Mouse (Mus musculus): ENCODE measurements around the gene Il21. TPM values are rescaled to one million over a fixed set of nuclear protein-coding genes. Genes with fewer than 3 reads are reported as not detected.

Il21 gene
- polyA plus RNA-seq (2015; fragmentation: Nextera tagmentation; extraction: Ambion mirVana) = not detected in 2 replicates

DNA sequence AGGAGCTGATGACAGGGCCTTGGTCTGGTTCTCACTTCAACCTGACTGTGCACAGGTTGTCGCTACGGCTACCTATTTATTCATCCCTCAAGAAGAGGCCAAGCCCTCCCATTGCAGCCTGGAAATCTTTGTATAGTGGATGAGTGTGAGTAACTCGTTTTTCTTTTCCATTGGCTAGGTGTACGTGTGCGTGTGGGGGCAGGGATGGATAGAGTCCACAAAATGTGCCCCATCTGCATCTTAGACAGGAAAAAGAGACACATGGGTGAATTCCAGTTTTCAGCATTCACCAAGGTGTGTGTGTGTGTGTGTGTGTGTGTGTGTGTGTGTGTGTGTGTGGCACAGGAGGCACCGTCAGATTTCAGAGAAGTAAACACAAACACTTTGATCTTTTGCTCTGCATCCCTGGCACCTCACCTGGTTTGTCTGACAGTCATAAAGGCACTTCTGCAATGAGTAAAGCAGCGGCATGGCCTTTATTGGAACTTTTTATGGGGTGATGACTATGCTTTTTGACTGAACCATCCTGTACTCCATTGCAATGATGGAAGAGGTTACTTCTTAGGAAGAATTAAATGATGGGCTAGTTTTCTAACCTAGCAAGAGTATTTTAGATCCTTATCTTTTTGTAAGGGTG lies at the start of gene Il21:
Il21 (minus strand) TSS at position 51 of the 637 bp plus-strand sequence.
- H3K9ac ChIP-seq = no peak within 1 kb of the TSS
- 79% methylated on average over 7 of the region's 7 CpGs for WGBS
- no peaks in the 10 kb centered on the region for H3K4me1 ChIP-seq
- no peaks in the 10 kb centered on the region for H3K27me3 ChIP-seq
- H3K36me3 ChIP-seq = no peaks in the 10 kb centered on the region
- H3K4me2 ChIP-seq = no peak within 1 kb of the TSS
- no peak within 1 kb of the TSS for H3K4me3 ChIP-seq
- ATAC-seq (ENCODE audit: borderline replicate concordance, extremely low read depth, low FRiP score, low TSS enrichment) = no peak
- no peaks in the 10 kb centered on the region for H3K9me3 ChIP-seq
- no peak within 1 kb of the TSS for H3K27ac ChIP-seq

DNA sequence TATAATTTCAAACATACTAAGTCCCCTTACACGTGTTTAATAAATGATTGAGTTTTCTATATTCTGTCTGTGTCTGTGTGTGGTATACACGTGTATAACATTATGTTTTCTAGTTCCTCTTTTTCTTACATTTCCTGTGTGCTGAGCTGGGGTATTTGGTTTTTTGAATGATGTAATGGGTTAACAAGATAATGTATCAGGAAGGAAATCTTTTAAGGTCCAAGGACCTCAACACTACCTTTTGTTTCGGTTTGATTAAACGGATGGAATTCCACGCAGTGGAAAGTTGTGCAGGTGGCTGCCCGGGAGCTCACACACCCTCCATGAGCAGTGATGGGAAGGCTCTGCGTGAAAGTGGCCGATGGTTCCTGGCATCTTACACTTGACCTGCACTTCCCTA lies 48.4 kb upstream of the Il21 start:
- H3K36me3 ChIP-seq = no peaks in the 10 kb centered on the region
- H3K4me2 ChIP-seq = no peak overlapping the region
- H3K9ac ChIP-seq = no peak overlapping the region
- no peaks in the 10 kb centered on the region for H3K4me1 ChIP-seq
- WGBS = 54% methylated on average over 8 of the region's 8 CpGs
- H3K9me3 ChIP-seq = no peaks in the 10 kb centered on the region
- no peaks in the 10 kb centered on the region for H3K27me3 ChIP-seq
- H3K4me3 ChIP-seq = no peak overlapping the region
- no peak for ATAC-seq (ENCODE audit: borderline replicate concordance, extremely low read depth, low FRiP score, low TSS enrichment)
- no peak overlapping the region for H3K27ac ChIP-seq

DNA sequence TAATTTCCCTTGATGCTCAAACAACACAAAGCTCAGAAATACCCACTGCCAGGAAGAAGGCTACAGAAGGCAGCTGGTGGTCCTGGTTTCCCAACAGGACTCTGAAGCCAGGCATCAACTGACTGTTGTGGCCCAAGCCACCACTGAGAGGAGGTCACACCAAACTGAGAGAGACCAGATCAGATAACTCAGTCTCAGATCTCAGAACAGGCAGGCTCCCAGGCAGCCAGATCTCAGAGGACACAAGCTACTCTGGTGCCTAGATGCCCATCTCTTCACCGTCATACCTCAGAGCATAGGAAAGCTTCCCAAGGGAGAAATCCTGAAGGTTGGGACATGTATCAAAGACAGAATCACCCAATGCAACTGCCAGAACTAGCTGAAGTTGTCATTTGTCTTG lies 47.8 kb upstream of the Il21 start:
- no peaks in the 10 kb centered on the region for H3K4me1 ChIP-seq
- no peaks in the 10 kb centered on the region for H3K9me3 ChIP-seq
- H3K4me2 ChIP-seq = no peak overlapping the region
- no peaks in the 10 kb centered on the region for H3K27me3 ChIP-seq
- H3K4me3 ChIP-seq = no peak overlapping the region
- no peak for ATAC-seq (ENCODE audit: borderline replicate concordance, extremely low read depth, low FRiP score, low TSS enrichment)
- H3K27ac ChIP-seq = no peak overlapping the region
- H3K36me3 ChIP-seq = no peaks in the 10 kb centered on the region
- 63% methylated on average over 1 of the region's 1 CpGs for WGBS
- no peak overlapping the region for H3K9ac ChIP-seq

DNA sequence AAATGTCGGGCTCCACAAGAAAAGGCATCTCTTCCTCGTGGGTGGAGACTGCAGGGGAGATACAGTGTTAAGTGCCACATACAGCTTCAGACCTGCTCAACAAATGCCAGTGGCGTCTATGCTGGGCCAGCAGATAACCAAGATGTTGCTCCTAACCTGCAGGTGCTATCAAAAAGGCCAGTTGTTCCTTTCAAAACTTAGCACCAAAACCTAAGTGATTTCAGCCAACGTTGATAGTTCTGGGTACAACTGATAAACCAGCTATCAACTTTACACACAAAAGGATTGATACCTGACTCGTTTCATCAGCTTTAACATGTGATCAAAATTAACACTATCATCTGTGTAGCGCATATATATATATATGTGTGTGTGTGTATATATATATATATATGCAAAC lies 42.2 kb upstream of the Il21 start:
- Histone ChIP-seq H3K27me3 (no peaks in the 10 kb centered on the region), H3K4me1 (no peaks in the 10 kb centered on the region), H3K9ac (no peak overlapping the region), H3K36me3 (no peaks in the 10 kb centered on the region), H3K4me2 (no peak overlapping the region), H3K9me3 (no peaks in the 10 kb centered on the region), H3K27ac (no peak overlapping the region), H3K4me3 (no peak overlapping the region)
- WGBS = 70% methylated on average over 6 of the region's 6 CpGs
- ATAC-seq (ENCODE audit: borderline replicate concordance, extremely low read depth, low FRiP score, low TSS enrichment) = no peak

DNA sequence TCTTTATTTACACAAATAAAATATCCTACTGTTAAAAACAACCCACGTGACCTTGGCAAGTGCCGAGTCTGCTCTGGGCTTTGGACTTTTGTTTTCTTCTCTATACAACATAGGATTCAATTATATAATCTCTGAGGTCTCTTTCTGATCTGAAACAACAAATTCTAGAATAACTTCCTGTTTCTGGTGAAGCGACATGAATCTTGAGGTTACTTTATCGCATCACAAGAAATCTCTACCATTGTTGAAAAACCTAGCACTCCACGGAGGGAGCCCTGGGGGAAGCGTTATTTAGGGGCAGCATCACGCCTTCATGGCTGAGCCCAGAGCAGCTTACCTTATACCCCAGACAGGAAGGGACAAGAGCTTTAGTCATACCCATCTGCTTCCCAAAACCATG lies 40.7 kb upstream of the Il21 start:
- Histone ChIP-seq H3K9ac (no peak overlapping the region), H3K4me2 (no peak overlapping the region), H3K4me3 (no peak overlapping the region), H3K27me3 (no peaks in the 10 kb centered on the region), H3K4me1 (no peaks in the 10 kb centered on the region), H3K9me3 (no peaks in the 10 kb centered on the region), H3K27ac (no peak overlapping the region), H3K36me3 (no peaks in the 10 kb centered on the region)
- WGBS = 80% methylated on average over 7 of the region's 7 CpGs
- ATAC-seq (ENCODE audit: borderline replicate concordance, extremely low read depth, low FRiP score, low TSS enrichment) = no peak

DNA sequence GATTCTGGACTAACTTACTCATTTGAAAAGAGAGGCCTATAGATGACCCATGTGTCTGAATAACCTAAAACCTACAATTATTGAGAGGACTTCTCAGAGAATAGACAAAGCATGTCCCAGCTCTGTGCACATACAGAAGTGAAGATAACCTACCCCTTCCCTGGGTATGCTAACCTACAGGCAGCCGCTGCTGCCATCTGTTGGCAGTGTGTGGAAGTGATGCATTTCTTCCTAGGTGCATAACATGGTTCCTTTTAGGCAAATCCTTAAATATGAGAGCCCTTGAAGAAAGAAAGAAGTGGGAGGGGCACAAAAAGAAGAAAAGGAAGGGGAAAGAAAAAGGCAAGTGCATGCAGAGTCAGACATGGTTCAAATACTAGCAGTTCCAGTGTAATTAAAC lies 38.8 kb upstream of the Il21 start:
- WGBS = 5% methylated on average over 1 of the region's 1 CpGs
- no peak overlapping the region for H3K9ac ChIP-seq

DNA sequence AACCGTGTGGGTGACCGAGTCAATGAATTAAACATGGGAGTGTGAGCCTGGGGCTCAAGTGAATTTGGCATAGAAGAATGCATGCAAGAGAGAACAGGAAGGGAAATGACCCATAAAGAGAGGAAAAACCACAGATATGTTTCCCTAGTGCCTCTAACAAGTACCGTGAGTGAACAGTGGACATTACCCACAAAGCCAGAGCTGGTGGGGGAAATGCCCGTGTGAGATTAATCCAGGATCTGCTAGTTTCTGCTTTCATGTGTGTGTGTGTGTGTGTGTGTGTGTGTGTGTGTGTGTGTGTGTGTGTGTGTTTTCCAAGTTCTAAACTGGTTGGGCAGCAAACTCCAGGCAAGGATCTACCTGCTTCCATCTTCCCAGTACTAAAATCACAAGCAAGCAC lies 37.5 kb upstream of the Il21 start:
- Histone ChIP-seq H3K4me2 (no peak overlapping the region), H3K27me3 (no peaks in the 10 kb centered on the region), H3K9ac (no peak overlapping the region), H3K4me3 (no peak overlapping the region), H3K27ac (no peak overlapping the region), H3K4me1 (no peaks in the 10 kb centered on the region), H3K36me3 (no peaks in the 10 kb centered on the region), H3K9me3 (no peaks in the 10 kb centered on the region)
- no peak for ATAC-seq (ENCODE audit: borderline replicate concordance, extremely low read depth, low FRiP score, low TSS enrichment)
- 80% methylated on average over 4 of the region's 4 CpGs for WGBS

More for the DNA sequence above, 38.8 kb upstream of the Il21 start:
- Histone ChIP-seq H3K27me3 (no peaks in the 10 kb centered on the region), H3K4me3 (no peak overlapping the region), H3K4me2 (no peak overlapping the region), H3K9me3 (no peaks in the 10 kb centered on the region), H3K4me1 (no peaks in the 10 kb centered on the region), H3K36me3 (no peaks in the 10 kb centered on the region), H3K27ac (no peak overlapping the region)
- no peak for ATAC-seq (ENCODE audit: borderline replicate concordance, extremely low read depth, low FRiP score, low TSS enrichment)

DNA sequence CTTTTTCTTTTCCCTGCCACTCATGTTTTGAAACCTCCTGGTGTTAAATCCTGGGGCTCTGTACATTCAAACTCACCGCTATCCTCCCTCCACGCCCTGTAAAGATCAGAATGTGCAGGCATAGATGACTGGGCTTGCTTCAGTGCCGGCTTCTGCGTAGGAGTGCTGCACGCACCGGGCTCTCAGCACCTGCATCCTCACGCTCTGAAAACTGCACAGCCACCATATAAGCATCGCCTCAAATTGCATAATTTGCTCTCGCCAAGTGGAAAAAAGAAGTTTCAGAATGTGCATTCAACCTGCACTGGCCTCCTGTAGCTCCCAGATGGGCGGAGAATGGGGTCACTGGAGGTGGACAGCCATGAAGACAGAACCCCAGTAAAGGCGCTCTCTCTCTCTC lies 35.9 kb upstream of the Il21 start:
- H3K4me3 ChIP-seq = no peak overlapping the region
- H3K4me2 ChIP-seq = no peak overlapping the region
- no peak overlapping the region for H3K9ac ChIP-seq
- H3K4me1 ChIP-seq = no peaks in the 10 kb centered on the region
- H3K9me3 ChIP-seq = no peaks in the 10 kb centered on the region
- H3K36me3 ChIP-seq = no peaks in the 10 kb centered on the region
- no peak overlapping the region for H3K27ac ChIP-seq
- ATAC-seq (ENCODE audit: borderline replicate concordance, extremely low read depth, low FRiP score, low TSS enrichment) = no peak
- no peaks in the 10 kb centered on the region for H3K27me3 ChIP-seq
- 83% methylated on average over 11 of the region's 11 CpGs for WGBS

DNA sequence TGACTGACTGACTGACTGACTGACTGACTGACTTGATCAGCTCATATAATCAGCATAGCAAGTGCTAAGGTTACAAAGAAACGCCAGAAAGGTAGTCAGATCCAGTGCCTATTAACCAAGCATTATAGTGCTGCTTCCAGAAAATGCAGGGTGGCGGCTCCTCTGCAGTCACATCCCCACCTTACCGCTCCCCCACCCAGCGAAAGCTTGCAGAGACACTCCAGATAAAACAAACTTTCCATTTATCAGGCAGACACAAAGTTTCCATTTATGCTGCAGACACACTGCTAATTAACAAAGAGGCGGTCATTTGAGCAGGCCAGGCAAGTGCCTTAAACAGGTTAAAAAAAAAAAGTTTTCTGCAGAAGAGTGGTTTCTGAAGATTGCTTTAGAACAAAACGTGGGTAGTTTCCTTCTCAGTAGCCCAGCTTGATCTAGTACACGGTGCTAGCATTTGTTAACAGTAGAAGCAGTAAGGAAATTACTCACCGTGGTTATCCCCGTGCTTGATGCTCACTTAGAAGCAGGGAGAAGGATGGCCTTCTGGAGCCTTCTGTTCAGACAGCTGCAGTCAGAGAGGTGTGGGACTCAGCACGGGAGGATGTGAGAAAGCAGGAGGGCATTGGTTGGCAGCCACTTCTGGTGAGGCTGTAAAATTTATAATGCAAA lies 27.0 kb upstream of the Il21 start:
- Histone ChIP-seq H3K27me3 (no peaks in the 10 kb centered on the region), H3K4me1 (no peaks in the 10 kb centered on the region), H3K9ac (no peak overlapping the region), H3K4me2 (no peak overlapping the region), H3K9me3 (no peaks in the 10 kb centered on the region), H3K36me3 (no peaks in the 10 kb centered on the region), H3K4me3 (no peak overlapping the region), H3K27ac (no peak overlapping the region)
- no peak for ATAC-seq (ENCODE audit: borderline replicate concordance, extremely low read depth, low FRiP score, low TSS enrichment)
- 37% methylated on average over 10 of the region's 10 CpGs for WGBS

DNA sequence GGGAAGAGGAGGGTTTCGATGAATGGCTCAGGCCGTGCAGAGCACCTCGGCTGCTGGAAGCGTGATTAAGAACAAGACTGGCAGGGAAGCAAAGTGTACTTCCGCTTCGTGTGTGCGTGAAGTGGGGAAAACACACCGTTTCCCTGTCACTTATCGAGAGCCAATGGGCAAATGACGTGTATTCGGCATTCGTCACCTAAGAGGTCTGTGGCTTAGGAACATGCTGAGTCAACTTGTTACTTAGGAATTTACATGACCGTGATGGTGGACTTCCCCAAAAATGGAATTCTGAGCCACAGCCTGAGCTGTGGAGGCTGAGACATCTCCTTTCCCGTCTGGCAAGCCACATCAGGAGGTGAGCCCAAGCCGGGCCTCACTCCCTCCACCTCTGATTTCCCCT lies 25.3 kb upstream of the Il21 start:
- H3K27me3 ChIP-seq = no peaks in the 10 kb centered on the region
- no peak overlapping the region for H3K9ac ChIP-seq
- H3K4me1 ChIP-seq = no peaks in the 10 kb centered on the region
- no peak for ATAC-seq (ENCODE audit: borderline replicate concordance, extremely low read depth, low FRiP score, low TSS enrichment)
- whole genome bisulfite sequencing = 78% methylated on average over 15 of the region's 15 CpGs
- H3K4me3 ChIP-seq = no peak overlapping the region
- H3K9me3 ChIP-seq = no peaks in the 10 kb centered on the region
- no peaks in the 10 kb centered on the region for H3K36me3 ChIP-seq
- H3K27ac ChIP-seq = no peak overlapping the region
- H3K4me2 ChIP-seq = no peak overlapping the region

DNA sequence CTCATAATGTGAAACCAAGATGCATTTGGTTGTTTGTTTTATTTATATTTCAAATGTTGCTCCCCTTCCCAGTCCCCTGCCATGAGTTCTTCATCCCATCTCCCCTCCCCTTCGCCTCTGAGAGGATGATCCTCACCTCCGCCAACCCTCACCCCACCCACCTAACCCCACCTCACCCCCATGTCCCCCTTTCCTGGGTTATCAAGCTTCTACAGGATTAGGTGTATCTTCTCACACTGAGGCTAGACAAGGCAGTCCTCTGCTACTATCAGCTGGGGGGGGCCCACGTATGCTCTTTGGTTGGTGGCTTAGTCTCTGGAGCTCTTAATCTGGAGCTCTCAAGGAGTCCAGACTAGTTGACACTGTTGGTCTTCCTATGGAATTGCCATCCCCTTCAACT lies 18.5 kb upstream of the Il21 start:
- WGBS = 88% methylated on average over 3 of the region's 3 CpGs
- H3K4me2 ChIP-seq = no peak overlapping the region

DNA sequence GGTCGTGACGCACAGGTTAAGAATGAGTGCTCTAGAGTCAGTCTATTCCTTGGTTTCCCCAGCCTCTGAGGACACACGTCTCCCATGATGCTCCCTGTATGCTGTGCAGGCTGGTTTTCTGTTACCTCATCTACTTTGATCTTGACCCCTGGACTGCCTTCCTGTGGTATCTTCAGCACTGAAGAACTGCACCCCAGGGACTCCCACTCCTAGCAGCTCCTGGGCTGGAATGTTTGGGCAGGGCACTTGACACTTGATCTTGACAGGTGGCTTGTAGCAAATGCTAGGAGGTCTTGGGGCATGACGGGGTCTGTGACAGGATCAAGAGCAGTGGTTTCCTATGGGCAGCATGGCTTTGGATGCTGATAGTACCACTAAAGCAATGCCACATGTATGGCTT lies 2.6 kb upstream of the Il21 start:
- Histone ChIP-seq H3K4me2 (no peak overlapping the region), H3K36me3 (no peaks in the 10 kb centered on the region), H3K27me3 (no peaks in the 10 kb centered on the region), H3K9me3 (no peaks in the 10 kb centered on the region), H3K9ac (no peak overlapping the region), H3K4me3 (no peak overlapping the region), H3K4me1 (no peaks in the 10 kb centered on the region), H3K27ac (no peak overlapping the region)
- ATAC-seq (ENCODE audit: borderline replicate concordance, extremely low read depth, low FRiP score, low TSS enrichment) = no peak
- 45% methylated on average over 4 of the region's 4 CpGs for WGBS

More for the DNA sequence above, 18.5 kb upstream of the Il21 start:
- Histone ChIP-seq H3K36me3 (no peaks in the 10 kb centered on the region), H3K9ac (no peak overlapping the region), H3K9me3 (no peaks in the 10 kb centered on the region), H3K27ac (no peak overlapping the region), H3K4me1 (no peaks in the 10 kb centered on the region), H3K27me3 (no peaks in the 10 kb centered on the region), H3K4me3 (no peak overlapping the region)
- ATAC-seq (ENCODE audit: borderline replicate concordance, extremely low read depth, low FRiP score, low TSS enrichment) = no peak
